Mouse (Mus musculus) MEL (cell line): ENCODE data around the gene Cmc2. TPM values are rescaled to one million over a fixed set of nuclear protein-coding genes. Genes with fewer than 3 reads are reported as not detected.

Source experiments
- DNase-seq: peaks from one replicate; pipeline ENCODE4 v3.0.0; 2011; ENCODE audit warnings: low read depth, low spot score
- H3K27ac ChIP-seq: 2 replicates; pipeline ENCODE4 v1.5.1; 2012; ENCODE audit warnings: low read depth, mild to moderate bottlenecking, control low read depth, low read length, moderate library complexity; ENCODE audit not compliant: control insufficient read depth
- H3K27me3 ChIP-seq, 2 experiments: fragments of 150-350 bp in 1 of 2; sonication (generic) in 1 of 2; 2 replicates each; pipeline ENCODE4 v1.6.1; 2012; ENCODE audit warnings: low read length in 2 of 2, mild to moderate bottlenecking in 2 of 2, improper control_type of control experiment in 1 of 2, moderate library complexity in 1 of 2; ENCODE audit not compliant: insufficient read depth in 2 of 2, control insufficient read depth in 1 of 2
- H3K36me3 ChIP-seq, 2 experiments: 2 replicates each; pipeline ENCODE4 v1.6.1; 2012 to 2014; ENCODE audit warnings: low read length in 2 of 2, improper control_type of control experiment in 1 of 2, inconsistent platforms in 1 of 2, mild to moderate bottlenecking in 1 of 2; ENCODE audit not compliant: insufficient read depth in 2 of 2, control insufficient read depth in 1 of 2
- H3K4me1 ChIP-seq, 2 experiments: fragments of 150-350 bp in 1 of 2; sonication (generic) in 1 of 2; 2 replicates each; pipeline ENCODE4 v1.6.1; 2012; ENCODE audit warnings: low read length in 2 of 2, improper control_type of control experiment in 1 of 2, mild to moderate bottlenecking in 1 of 2; ENCODE audit not compliant: insufficient read depth in 2 of 2, control insufficient read depth in 1 of 2
- H3K4me3 ChIP-seq, 2 experiments: fragments of 150-350 bp in 1 of 2; sonication (generic) in 1 of 2; 2 replicates each; pipeline ENCODE4 v1.5.1; 2012; ENCODE audit warnings: low read depth in 2 of 2, low read length in 2 of 2, mild to moderate bottlenecking in 2 of 2, moderate library complexity in 2 of 2, control low read depth in 1 of 2, improper control_type of control experiment in 1 of 2; ENCODE audit not compliant: control insufficient read depth in 1 of 2, insufficient read depth in 1 of 2
- H3K79me2 ChIP-seq: 2 replicates; pipeline ENCODE4 v1.6.1; 2012; ENCODE audit warnings: mild to moderate bottlenecking, low read length, moderate library complexity; ENCODE audit not compliant: control insufficient read depth, poor library complexity, insufficient read depth
- H3K9ac ChIP-seq: 2 replicates; pipeline ENCODE4 v1.6.1; 2012; ENCODE audit warnings: low read depth, mild to moderate bottlenecking, control low read depth, low read length, moderate library complexity; ENCODE audit not compliant: control insufficient read depth, poor library complexity, severe bottlenecking
- H3K9me3 ChIP-seq: fragments of 150-350 bp; sonication (generic); replicated peaks from 2 replicates; pipeline ENCODE4 v1.6.1; 2012; ENCODE audit warnings: mild to moderate bottlenecking, low read length, improper control_type of control experiment, moderate library complexity; ENCODE audit not compliant: insufficient read depth
- CHD1 ChIP-seq: IDR thresholded peaks from 2 replicates; pipeline ENCODE4 v1.6.1; 2012; ENCODE audit warnings: low read depth, mild to moderate bottlenecking, inconsistent platforms, low read length, improper control_type of control experiment
- CHD2 ChIP-seq: IDR thresholded peaks from 2 replicates; pipeline ENCODE4 v1.6.1; 2011; ENCODE audit warnings: low read length, improper control_type of control experiment
- E2F4 ChIP-seq: IDR thresholded peaks from 2 replicates; pipeline ENCODE4 v1.6.1; 2011; ENCODE audit warnings: low read depth, low read length, improper control_type of control experiment, borderline replicate concordance
- ELF1 ChIP-seq: IDR thresholded peaks from 2 replicates; pipeline ENCODE4 v1.6.1; 2014; ENCODE audit warnings: low read depth, mild to moderate bottlenecking, inconsistent platforms, low read length, improper control_type of control experiment, moderate library complexity
- HCFC1 ChIP-seq: IDR thresholded peaks from 2 replicates; pipeline ENCODE4 v1.6.1; 2012; ENCODE audit warnings: low read depth, mild to moderate bottlenecking, inconsistent platforms, low read length, improper control_type of control experiment, moderate library complexity
- KAT2A ChIP-seq: conservative IDR thresholded peaks from 2 replicates; pipeline ENCODE4 v1.6.1; 2012; ENCODE audit warnings: low read depth, low read length, improper control_type of control experiment, inconsistent platforms
- MXI1 ChIP-seq: IDR thresholded peaks from 2 replicates; pipeline ENCODE4 v1.6.1; 2011; ENCODE audit warnings: mild to moderate bottlenecking, low read depth, low read length, improper control_type of control experiment
- MYB ChIP-seq: IDR thresholded peaks from 2 replicates; pipeline ENCODE4 v1.6.1; 2011; ENCODE audit warnings: mild to moderate bottlenecking, low read depth, low read length, improper control_type of control experiment
- NELFE ChIP-seq: IDR thresholded peaks from 2 replicates; pipeline ENCODE4 v1.6.1; 2011; ENCODE audit warnings: low read depth, low read length, improper control_type of control experiment
- NRF1 ChIP-seq: IDR thresholded peaks from 2 replicates; pipeline ENCODE4 v1.6.1; 2014; ENCODE audit warnings: low read depth, mild to moderate bottlenecking, inconsistent platforms, low read length, improper control_type of control experiment, moderate library complexity; ENCODE audit not compliant: poor library complexity, insufficient read depth, severe bottlenecking
- POLR2A ChIP-seq, 2 experiments: IDR thresholded peaks; 2 replicates each; pipeline ENCODE4 v1.6.1; 2011 to 2012; ENCODE audit warnings: low read length in 2 of 2, mild to moderate bottlenecking in 2 of 2, control low read depth in 1 of 2, improper control_type of control experiment in 1 of 2, low read depth in 1 of 2, moderate library complexity in 1 of 2; ENCODE audit not compliant: control insufficient read depth in 1 of 2, insufficient read depth in 1 of 2, poor library complexity in 1 of 2
- POLR2AphosphoS2 ChIP-seq: IDR thresholded peaks from 2 replicates; pipeline ENCODE4 v1.6.1; 2011; ENCODE audit warnings: low read length, improper control_type of control experiment
- POLR2AphosphoS5 ChIP-seq: IDR thresholded peaks from 2 replicates; pipeline ENCODE4 v1.6.1; 2012; ENCODE audit warnings: low read depth, borderline replicate concordance, mild to moderate bottlenecking, inconsistent platforms, low read length, moderate library complexity, mixed read lengths
- SIN3A ChIP-seq: IDR thresholded peaks from 2 replicates; pipeline ENCODE4 v1.6.1; 2012; ENCODE audit warnings: low read length, improper control_type of control experiment, inconsistent platforms
- SMC3 ChIP-seq: IDR thresholded peaks from 2 replicates; pipeline ENCODE4 v1.6.1; 2011; ENCODE audit warnings: low read depth, low read length, improper control_type of control experiment
- TBP ChIP-seq: IDR thresholded peaks from 2 replicates; pipeline ENCODE4 v1.8.0; 2011; ENCODE audit warnings: low read depth, low read length, improper control_type of control experiment
- TCF12 ChIP-seq: IDR thresholded peaks from 2 replicates; pipeline ENCODE4 v1.6.1; 2014; ENCODE audit warnings: low read depth, mild to moderate bottlenecking, inconsistent platforms, low read length, improper control_type of control experiment, moderate library complexity
- USF1 ChIP-seq: IDR thresholded peaks from 2 replicates; pipeline ENCODE4 v1.6.1; 2014; ENCODE audit warnings: low read depth, mild to moderate bottlenecking, inconsistent platforms, low read length, improper control_type of control experiment, moderate library complexity
- USF2 ChIP-seq, 2 experiments: IDR thresholded peaks; 2 replicates each; pipeline ENCODE4 v1.6.1; 2011 to 2012; ENCODE audit warnings: improper control_type of control experiment in 2 of 2, low read length in 2 of 2, borderline replicate concordance in 1 of 2, inconsistent platforms in 1 of 2, low read depth in 1 of 2, mild to moderate bottlenecking in 1 of 2; ENCODE audit not compliant: insufficient read depth in 1 of 2
- ZMIZ1 ChIP-seq: IDR thresholded peaks from 2 replicates; pipeline ENCODE4 v1.6.1; 2012; ENCODE audit warnings: low read depth, mild to moderate bottlenecking, inconsistent platforms, low read length, improper control_type of control experiment, moderate library complexity
- polyA plus RNA-seq, 2 experiments: library from polyadenylated mRNA; stranded (reverse) in 1 of 2; unstranded in 1 of 2; fragments of >175 nt in 1 of 2; fragments of >200 nt in 1 of 2; gene quantifications; 2 replicates each; pipeline versions ENCODE4 v1.2.1 to v1.2.4; 2012; ENCODE audit warnings: low replicate concordance in 2 of 2, low read depth in 1 of 2; ENCODE audit not compliant: insufficient read length in 2 of 2, insufficient read depth in 1 of 2, missing spikeins in 1 of 2
- total RNA-seq: library from RNA; depleted of rRNA; stranded (reverse); fragments of 300-350 nt; gene quantifications from 2 replicates; pipeline ENCODE4 v1.2.3, GENCODE M21; 2012; rRNA removed

The Cmc2 gene
- total RNA-seq (60.2 and 65.4 TPM in 2 replicates), polyA plus RNA-seq (100 to 1,000 TPM in 1 of 2 experiments, not detected in 1; 111 TPM)

DNA sequence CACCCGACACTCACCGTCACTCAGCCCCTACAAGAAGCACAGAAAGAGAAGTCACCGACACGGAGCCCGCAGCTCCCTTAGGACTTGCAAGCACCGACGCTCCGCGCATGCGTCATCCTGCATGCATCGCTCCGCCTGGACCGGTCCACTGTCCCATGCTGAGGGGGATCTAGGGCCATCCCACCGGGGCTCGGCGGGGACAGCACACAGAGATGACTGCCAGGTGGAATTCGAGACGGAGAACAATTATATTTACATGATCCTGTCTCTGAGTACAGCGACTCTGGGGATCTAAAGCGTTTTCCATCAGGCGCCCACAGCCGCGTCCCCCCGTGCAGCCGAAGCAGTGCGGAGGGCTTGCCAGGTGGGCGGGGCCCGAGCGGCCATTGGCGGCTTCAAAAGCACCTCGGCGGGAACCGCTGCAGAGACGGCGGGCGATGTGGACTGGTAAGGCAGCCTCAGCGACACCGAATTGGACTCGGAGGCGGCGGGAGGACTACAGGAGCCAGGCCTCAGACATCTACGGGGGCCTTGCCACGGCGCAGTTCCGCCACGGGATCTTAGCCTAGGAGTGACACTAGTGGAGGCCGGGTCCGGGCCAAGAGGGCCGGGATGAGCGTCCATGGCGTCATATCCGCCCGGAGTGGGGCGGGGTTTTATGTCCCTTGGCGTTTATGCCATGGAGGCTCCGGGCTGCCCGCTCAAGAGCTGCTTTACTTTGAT, at the start of gene Cmc2, which contains the start of gene Cenpn:
Cmc2 (minus strand) TSS at position 119 of the 723 bp plus-strand sequence.
Cenpn (plus strand) TSS at position 394 of the 723 bp plus-strand sequence.
- Histone ChIP-seq H3K79me2 (peaks cover 15% of the 10 kb centered on the region), H3K9me3 (no peaks in the 10 kb centered on the region), H3K4me3 (peak within 1 kb of the TSS; percentile 88 to 96), H3K4me1 (peaks cover 3 to 18% of the 10 kb centered on the region in 2 experiments), H3K27me3 (no peaks in the 10 kb centered on the region), H3K9ac (peak within 1 kb of the TSS; percentile 97), H3K27ac (peak within 1 kb of the TSS; percentile 95), H3K36me3 (peaks cover 0 to 18% of the 10 kb centered on the region in 2 experiments; a peak in 2 of 4 replicates)
- no peak for TF ChIP-seq ELF1
- peak; percentile 92 for TF ChIP-seq SIN3A
- TF ChIP-seq MXI1: no peak
- TF ChIP-seq E2F4: peak; percentile 84; the same call in 1 of the 2 replicates
- TF ChIP-seq TCF12: peak; percentile 39; the same call in 1 of the 2 replicates
- TF ChIP-seq CHD2: no peak
- no peak for TF ChIP-seq USF1
- TF ChIP-seq POLR2AphosphoS5: no peak
- TF ChIP-seq NELFE: peak; percentile 96
- TF ChIP-seq CHD1: peak; percentile 100
- TF ChIP-seq SMC3: no peak
- TF ChIP-seq MYB: no peak
- peak; percentile 57; the same call in 1 of the 2 replicates for TF ChIP-seq KAT2A
- peak; percentile 92 to 98 for TF ChIP-seq POLR2A (IDR thresholded peaks at IDR 0.05; ENCODE audit: control insufficient read depth in 1 of 2, insufficient read depth in 1 of 2, low read depth in 1 of 2, low read length in 2 of 2, poor library complexity in 1 of 2)
- TF ChIP-seq TBP: peak; percentile 87
- TF ChIP-seq HCFC1: peak; percentile 88
- no peak for TF ChIP-seq USF2 (IDR thresholded peaks at IDR 0.05; ENCODE audit: borderline replicate concordance in 1 of 2, insufficient read depth in 1 of 2, low read depth in 1 of 2, low read length in 2 of 2)
- peak; percentile 95 for TF ChIP-seq POLR2AphosphoS2
- peak; percentile 88; the same call in 1 of the 2 replicates for TF ChIP-seq ZMIZ1
- TF ChIP-seq NRF1: peak; percentile 83
- DNase-seq: peak; percentile 97
